Mouse (Mus musculus) CD4-positive, CD25-positive, alpha-beta regulatory T cell, adult 4 months (primary cell): Measurements from ENCODE around the gene Unc13b. TPM values are rescaled to one million over a fixed set of nuclear protein-coding genes. Genes with fewer than 3 reads are reported as not detected.

Experiments used
- ATAC-seq: one replicate; pipeline ENCODE4 v1.8.0; 2017
- polyA plus RNA-seq, 2 experiments: library from polyadenylated mRNA; unstranded; fragments of 100-300 nt; shearing (Covaris generic); gene quantifications; one replicate each; pipeline ENCODE4 v1.2.1; 2017

Unc13b gene
- polyA plus RNA-seq, 2 experiments from 2014 or later, result 0.05 to 0.29 TPM

GRCm38 (mm10) chr4:43038567-43039495 is 19.9 kb upstream of the Unc13b start:
- ATAC-seq, result no peak

- no peak for ATAC-seq
Observed at GRCm38 (mm10) chr4:43039609-43040008, 19.1 kb upstream of the Unc13b start.

DNA sequence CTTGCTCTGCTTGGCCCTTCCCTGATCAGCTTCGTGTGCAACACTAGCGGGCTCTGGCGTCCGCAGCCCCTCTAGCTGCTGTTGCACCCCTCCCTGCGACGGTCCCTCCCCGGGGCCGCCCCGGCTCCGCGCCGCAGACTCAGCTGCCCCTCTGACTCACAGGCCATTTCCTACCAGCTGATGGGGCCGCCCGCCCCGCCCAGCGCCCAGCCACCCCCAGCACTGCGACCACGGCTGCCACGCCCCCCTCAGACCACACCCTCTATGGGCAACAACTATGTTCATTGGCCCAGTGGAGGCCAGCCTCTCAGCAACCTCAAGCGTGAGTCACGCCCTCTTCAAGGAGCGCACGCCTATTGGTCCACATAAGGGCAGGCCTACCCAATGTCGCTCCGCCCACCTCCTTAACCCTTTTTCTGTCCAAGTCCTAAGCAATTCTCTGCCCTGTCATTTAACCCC is 18.6 kb upstream of the Unc13b start:
- peak; percentile 94 for ATAC-seq

DNA sequence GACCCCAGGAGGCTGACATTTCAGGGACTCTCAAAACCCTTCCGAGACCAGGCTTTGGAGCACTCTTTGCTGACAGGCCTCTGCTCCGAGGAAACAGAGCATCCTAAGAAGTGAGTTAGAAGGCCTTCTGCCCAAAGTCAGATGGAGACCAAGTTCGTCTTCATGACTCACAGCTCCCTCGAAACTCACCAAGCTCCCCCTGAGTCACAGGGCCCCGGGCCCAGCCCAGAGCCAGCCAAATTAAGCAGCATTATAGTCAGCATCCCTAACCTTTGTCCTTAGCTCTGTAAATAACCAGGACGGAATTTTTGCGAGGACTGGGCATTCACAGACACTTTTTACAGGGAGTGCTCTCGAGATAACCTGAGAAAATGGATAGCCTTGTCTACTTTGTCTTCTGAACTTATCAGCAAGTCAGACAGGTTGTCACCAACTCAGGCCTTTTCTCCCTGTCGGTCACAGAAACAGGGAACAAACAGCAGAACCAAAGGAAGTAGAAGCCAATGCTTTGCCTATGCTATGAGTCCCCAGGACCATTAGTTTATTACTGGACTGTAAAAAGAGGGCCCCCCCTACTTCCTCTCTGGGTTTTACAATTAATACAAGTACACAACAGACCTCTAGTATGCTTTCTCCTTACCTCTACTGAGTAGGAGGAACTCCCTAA is 17.7 kb upstream of the Unc13b start:
- no peak for ATAC-seq

DNA sequence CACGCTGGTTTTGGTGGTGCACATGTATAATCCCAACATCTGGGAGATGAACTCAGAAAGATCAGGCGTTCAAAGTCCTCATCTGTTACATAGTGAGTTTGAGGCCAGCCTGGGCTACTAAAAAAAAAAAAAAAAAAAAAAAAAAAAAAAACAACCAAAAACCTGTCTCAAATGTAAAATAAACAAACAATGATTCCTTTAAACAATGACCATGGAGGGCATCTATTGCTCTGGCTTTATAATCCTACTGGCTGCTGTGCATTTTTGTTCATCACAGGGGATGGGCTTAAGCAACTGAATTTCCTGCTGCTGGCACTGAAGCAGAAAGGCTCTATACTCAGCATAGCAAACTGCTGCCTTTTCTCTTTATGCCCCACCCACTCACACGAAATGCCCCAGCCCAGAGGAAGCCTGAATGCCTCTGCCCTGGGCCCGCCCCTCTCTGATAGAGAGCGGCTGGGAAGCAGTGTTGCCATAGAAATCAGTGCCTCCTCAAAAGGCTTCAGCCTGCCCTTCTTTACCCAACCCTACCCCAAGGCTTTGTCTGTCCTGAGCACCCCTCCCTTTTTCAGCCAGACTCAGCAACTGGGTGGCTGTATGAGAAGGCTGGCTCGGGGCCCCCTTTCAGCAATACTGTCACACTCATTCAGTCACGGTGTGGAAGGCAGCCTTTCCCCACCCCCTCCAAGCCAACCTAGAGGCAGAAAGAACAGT is 15.0 kb upstream of the Unc13b start:
- peak; percentile 48 for ATAC-seq

DNA sequence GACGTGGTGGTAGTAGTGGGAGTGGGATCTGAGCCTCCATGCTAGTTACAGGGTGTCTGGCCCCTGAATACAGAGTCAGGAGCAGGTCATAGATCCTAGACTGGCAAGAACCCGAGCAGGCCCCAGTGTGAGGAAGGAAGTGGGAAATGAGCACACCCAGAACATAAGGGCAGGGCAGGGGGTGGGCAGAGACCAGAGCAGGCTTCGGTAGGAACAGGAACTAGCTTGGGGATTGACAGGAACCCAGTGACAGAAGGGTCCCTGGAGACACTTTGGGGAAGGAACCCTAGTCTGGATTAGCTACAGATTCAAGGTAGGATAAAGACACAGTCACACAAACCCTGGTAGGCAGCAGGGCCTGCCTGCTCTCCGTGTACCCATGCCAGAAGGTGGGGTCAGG is 14.1 kb upstream of the Unc13b start:
- no peak for ATAC-seq

GRCm38 (mm10) chr4:43045285-43045658 is 13.5 kb upstream of the Unc13b start:
- ATAC-seq, result no peak

DNA sequence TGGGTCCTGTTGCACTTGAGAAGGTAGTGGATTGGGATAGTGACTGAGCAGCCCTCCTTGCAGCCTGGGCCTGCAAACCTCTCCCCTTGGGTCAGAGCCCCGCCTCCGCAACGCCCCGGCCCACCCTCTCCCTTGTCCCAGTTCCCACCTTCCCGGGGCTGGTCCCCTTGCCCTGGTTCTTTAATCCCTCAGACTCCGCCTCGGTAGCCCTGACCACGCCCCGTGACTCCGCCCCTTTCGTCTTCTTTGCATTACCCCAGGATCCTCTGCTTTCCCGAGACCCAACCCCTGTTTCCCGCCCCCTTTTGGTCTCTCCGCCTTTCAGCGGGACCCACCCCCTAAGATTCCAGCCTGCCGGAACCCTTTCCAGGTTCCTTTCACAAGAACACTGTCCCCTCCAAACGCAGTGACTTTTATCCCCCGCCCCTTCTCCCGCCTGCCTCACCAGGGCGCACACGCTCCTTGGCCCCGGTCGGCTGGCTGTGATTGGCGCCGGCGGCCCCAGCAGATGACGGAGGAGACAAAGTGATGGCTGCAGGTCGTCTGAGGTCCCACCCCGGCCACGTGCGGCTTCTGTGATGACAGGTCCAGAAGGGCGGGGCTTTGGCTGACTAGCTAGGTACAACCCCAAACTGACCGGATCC is 13.0 kb upstream of the Unc13b start, which contains the start of gene Fam214b:
Gene Fam214b (minus strand): TSS at position 562 of the 644 bp plus-strand sequence.
- ATAC-seq, result peak; percentile 73

DNA sequence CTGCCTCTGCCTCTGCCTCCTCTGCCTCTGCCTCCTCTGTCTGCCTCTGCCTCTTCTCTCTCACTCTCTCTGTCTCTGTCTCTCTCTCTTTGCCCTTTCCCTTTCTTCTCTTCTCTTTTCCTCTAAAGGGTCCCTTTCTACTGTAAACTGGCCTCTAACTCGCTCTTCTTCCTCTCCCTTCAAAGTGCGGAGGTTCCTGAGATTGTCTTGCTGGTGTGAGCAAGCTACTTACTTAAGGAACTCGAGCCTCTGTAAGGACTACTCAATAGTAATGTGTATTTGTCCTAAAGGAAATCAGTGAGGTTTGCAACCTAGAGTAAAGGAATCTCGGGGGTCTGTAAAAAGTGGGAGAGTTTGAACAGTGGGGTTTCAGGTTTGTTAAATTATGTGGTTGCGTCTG is 12.1 kb upstream of the Unc13b start:
- no peak for ATAC-seq

DNA sequence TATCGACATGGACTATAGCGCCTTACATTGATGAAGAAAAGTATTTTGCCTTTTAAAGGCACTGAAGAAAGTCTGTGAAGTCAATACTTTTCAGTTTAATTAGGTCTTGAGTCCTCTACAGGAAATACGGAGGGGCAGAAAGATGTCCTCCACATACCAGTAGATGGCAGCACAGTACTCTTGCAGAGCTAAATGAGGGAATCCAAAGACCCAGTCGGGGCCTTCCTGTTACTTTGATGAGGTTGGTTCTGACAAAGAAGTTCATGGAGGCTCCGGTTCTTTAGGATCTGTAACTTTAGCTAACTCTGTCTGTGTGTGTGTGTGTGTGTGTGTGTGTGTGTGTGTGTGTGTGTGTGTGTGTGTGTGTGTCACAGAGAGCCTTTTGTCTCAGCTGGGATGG is 11.5 kb upstream of the Unc13b start:
- ATAC-seq, result peak; percentile 55

- peak; percentile 90 for ATAC-seq
Observed at GRCm38 (mm10) chr4:43052627-43053026, 6.1 kb upstream of the Unc13b start.

GRCm38 (mm10) chr4:43057654-43058053 is 1.1 kb upstream of the Unc13b start:
- ATAC-seq, result no peak

DNA sequence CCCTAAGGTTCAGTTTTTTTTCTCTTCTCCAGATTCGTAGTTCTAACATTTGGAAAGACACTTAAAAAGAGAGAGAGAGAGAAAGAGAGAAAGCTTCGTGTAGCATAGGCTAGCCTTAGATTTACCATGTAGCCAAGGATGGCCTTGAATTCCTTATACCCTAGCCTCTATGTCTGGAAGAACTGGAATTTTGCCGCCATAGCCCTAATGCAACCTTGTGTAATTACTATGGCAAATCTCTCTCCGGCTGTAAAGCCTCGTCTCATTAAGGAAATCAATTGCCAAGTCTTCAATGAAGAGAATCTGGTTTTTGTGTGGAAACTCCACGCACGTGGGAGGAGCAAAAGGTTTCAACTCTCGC is 381 bp upstream of the Unc13b start:
- ATAC-seq, result no peak

- no peak for ATAC-seq
Observed at GRCm38 (mm10) chr4:43059697-43060096, 944 bp downstream of the Unc13b start.

DNA sequence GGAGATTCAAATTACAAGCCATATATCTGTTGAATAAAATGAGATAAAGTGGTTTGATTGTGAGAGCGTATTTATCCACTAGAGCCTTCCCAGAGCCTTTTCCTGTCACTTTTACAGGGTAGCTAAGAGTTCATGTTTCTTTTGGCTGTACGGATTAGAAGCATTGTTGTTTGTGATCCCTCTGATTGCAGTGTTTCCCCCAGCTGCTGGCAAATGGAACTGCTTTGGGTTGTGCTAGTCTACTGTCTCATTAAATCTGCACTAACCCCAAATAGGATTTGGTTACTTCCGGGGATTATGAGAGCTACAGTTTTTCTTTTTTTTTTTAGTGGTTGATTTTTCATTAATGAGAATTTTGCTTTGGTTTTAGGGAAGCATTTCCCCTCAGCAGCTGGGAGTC is 1.5 kb downstream of the Unc13b start:
- ATAC-seq, result no peak

DNA sequence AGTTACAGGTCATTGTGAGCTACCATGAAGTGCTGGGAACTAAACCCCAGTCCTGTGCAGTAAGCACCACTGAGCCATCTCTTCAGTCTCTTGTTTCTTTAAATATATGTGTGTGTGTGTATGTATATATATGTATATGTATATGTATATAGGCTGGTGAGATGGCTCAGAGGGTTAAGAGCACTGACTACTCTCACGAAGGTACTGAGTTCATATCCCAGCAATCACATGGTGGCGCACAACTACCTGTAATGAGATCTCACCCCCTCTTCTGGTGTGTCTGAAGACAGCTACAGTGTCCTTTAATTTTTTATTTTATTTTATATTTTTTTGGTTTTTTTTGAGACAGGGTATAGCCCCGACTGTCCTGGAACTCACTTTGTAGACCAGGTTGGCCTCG is 6.7 kb downstream of the Unc13b start:
- no peak for ATAC-seq

GRCm38 (mm10) chr4:43074923-43075322 is 16.2 kb downstream of the Unc13b start:
- ATAC-seq, result no peak

DNA sequence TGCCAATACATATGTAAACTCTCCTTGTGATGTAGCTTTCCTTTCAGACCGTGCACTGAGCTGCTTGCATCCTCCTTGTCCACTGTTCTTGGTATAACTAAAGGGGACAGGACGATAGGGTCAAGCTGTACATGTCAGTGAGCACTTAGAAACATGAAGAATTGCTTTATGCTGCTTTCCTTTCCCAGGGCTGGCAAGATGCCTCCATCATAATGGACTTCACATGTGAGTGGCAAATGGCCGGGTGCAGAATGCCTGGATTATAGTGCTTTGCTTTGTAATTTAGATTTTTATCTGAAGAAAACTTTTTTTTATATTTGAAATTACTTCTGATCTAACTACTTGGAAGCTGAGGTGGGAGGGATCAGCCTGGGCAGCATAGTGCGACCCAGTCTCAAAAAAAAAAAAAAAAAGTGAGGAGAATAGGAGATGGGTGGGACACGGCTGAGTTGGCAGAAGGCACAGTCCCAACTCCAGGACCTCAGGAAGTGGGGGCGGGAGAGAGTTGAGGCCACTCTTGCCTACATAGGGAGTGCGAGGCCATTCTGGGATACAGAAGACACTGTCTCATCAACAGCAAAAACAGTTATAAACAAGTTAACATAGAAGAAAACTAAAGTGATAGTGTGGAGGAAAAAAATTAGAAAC is 19.4 kb downstream of the Unc13b start:
- ATAC-seq, result no peak

- ATAC-seq, result no peak
Observed at GRCm38 (mm10) chr4:43082458-43082857, 23.7 kb downstream of the Unc13b start.

- ATAC-seq, result no peak
Observed at GRCm38 (mm10) chr4:43089950-43090349, 31.2 kb downstream of the Unc13b start.

DNA sequence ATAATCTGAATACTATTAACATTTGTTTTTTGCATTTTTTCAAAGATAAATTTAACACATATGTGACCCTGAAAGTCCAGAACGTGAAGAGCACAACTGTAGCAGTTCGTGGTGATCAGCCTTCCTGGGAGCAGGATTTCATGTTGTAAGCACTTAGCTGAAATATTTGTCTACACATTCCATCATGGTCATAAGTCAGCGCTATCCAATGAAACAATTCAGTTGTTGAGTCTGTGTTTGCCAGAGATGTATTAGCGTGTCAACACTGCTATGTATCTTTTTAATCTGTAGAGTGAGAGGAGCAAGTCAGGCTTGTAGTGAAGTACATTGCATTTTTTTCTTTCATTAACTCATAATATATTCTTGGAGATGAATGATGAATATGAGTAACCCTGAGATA is 32.4 kb downstream of the Unc13b start:
- ATAC-seq, result no peak

- no peak for ATAC-seq
Observed at GRCm38 (mm10) chr4:43113491-43113890, 54.7 kb downstream of the Unc13b start.
